Mouse (Mus musculus) kidney, embryonic 16.5 days (tissue): ENCODE data around the gene 1700014D04Rik. TPM values are rescaled to one million over a fixed set of nuclear protein-coding genes. Genes with fewer than 3 reads are reported as not detected.

ENCODE experiments used
- ATAC-seq: fragments of 200-750 bp; cut with Nextera tagmentation; 2 replicates; pipeline ENCODE4 v1.8.0; 2017; ENCODE audit warnings: moderate TSS enrichment; ENCODE audit not compliant: low FRiP score, low TSS enrichment
- H3K27ac ChIP-seq: fragments of 300-500 bp; sonication (generic); 2 replicates; pipeline ENCODE4 v1.5.1; 2014; ENCODE audit warnings: low read length
- H3K27me3 ChIP-seq: fragments of 300-500 bp; sonication (generic); 2 replicates; pipeline ENCODE4 v1.6.1; 2014; ENCODE audit warnings: low read length, control low read depth, mixed read lengths; ENCODE audit not compliant: insufficient read depth
- H3K36me3 ChIP-seq: fragments of 300-500 bp; sonication (generic); 2 replicates; pipeline ENCODE4 v1.6.1; 2014; ENCODE audit warnings: low read length, control low read depth, mixed read lengths; ENCODE audit not compliant: insufficient read depth
- H3K4me1 ChIP-seq: fragments of 300-500 bp; sonication (generic); 2 replicates; pipeline ENCODE4 v1.6.1; 2014; ENCODE audit warnings: low read length, control low read depth, mixed read lengths; ENCODE audit not compliant: insufficient read depth
- H3K4me2 ChIP-seq: fragments of 300-500 bp; sonication (generic); replicated peaks from 2 replicates; pipeline ENCODE4 v1.6.1; 2014; ENCODE audit warnings: low read depth, low read length
- H3K4me3 ChIP-seq: fragments of 300-500 bp; sonication (generic); 2 replicates; pipeline ENCODE4 v1.5.1; 2014; ENCODE audit warnings: mild to moderate bottlenecking, low read length
- H3K9ac ChIP-seq: fragments of 300-500 bp; sonication (generic); replicated peaks from 2 replicates; pipeline ENCODE4 v1.6.1; 2014; ENCODE audit warnings: low read length
- H3K9me3 ChIP-seq: fragments of 300-500 bp; sonication (generic); 2 replicates; pipeline ENCODE4 v1.6.1; 2016; ENCODE audit warnings: low read length, control low read depth
- WGBS: fragments of 180-500 bp; shearing (Covaris S2); extraction: QIAGEN DNeasy Blood & Tissue Kit; methylation state at CpG from one replicate; pipeline ENCODE4 v1.1.7; 2014; 5-methylcytosine and 5-hydroxymethylcytosine counted together
- polyA plus RNA-seq: library from polyadenylated mRNA; unstranded; fragments of >200 nt; fragmentation: Nextera tagmentation; extraction: Ambion mirVana; gene quantifications from 2 replicates; pipeline ENCODE4 v1.2.1, GENCODE M21; 2015

The 1700014D04Rik gene
- polyA plus RNA-seq, 1 experiment from 2014 or later: not detected

DNA sequence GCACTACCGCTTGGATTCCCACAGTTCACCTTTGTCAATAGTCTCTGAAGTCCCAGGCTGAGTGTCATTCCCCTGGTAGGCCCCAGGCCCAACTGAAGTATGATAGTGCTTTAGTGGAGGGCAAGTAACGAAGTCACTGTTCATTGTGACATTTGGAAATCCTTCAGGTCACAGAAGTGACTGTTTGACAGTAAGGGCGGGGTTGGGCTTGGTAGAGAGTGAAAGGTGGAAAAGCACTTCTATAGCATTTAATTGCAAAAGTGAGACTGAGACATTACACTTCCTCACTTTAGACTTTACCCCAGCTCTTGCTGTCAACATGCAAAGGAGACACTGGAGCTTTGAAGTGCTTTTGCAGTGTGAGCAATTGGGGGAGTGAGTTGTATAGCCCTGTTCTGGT is 52.5 kb downstream of the 1700014D04Rik start, which contains the start of gene 4921517D22Rik:
4921517D22Rik (minus strand) TSS at position 101 of the 400 bp plus-strand sequence.
- no peaks in the 10 kb centered on the region for H3K4me1 ChIP-seq
- no peaks in the 10 kb centered on the region for H3K9me3 ChIP-seq
- ATAC-seq: no peak
- H3K9ac ChIP-seq: no peak within 1 kb of the TSS
- H3K4me3 ChIP-seq: no peak within 1 kb of the TSS
- H3K27me3 ChIP-seq: no peaks in the 10 kb centered on the region
- H3K36me3 ChIP-seq: no peaks in the 10 kb centered on the region
- H3K27ac ChIP-seq: no peak within 1 kb of the TSS
- H3K4me2 ChIP-seq: no peak within 1 kb of the TSS
- 84% methylated on average over 3 of the region's 3 CpGs for WGBS

DNA sequence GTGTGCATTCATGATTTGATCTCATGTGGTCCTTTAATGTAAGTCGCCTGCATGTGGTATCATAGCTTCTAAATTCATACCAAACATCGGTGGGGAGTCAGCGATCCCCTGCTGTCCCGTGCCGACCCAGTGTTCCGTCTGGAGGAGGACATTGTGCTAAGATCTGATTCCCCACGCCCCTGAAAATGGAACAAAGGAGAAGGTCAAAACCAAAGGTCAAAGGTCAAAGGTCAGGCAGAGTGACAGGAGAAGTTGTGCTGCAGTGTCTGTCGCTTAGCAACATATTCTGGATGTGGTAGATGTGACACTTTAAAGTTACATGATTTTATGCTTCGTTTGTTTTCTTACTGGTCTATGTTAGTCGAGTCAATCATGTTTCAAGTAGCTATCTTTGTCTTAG is 55.1 kb downstream of the 1700014D04Rik start:
- 74% methylated on average over 10 of the region's 10 CpGs for WGBS
- Histone ChIP-seq H3K9me3 (no peaks in the 10 kb centered on the region), H3K4me2 (no peak overlapping the region), H3K27ac (no peak overlapping the region), H3K9ac (no peak overlapping the region), H3K27me3 (no peaks in the 10 kb centered on the region), H3K36me3 (no peaks in the 10 kb centered on the region), H3K4me3 (no peak overlapping the region), H3K4me1 (no peaks in the 10 kb centered on the region)
- no peak for ATAC-seq

Other genes with a start within 250 kb of the 1700014D04Rik start
- 12.8 and 13.3 TPM in 2 replicates for gene Agtpbp1, start 161.5 kb downstream of the 1700014D04Rik start, polyA plus RNA-seq
- gene Naa35, start 161.5 kb downstream of the 1700014D04Rik start, polyA plus RNA-seq: 105 and 109 TPM in 2 replicates
- 39.6 and 40.1 TPM in 2 replicates for gene Golm1, start 70.9 kb downstream of the 1700014D04Rik start, polyA plus RNA-seq
- gene 4921517D22Rik, start 52.6 kb downstream of the 1700014D04Rik start, polyA plus RNA-seq: not detected in 2 replicates
- not detected in 2 replicates for gene Spata31d1a, start 36.4 kb downstream of the 1700014D04Rik start, polyA plus RNA-seq
- gene Spata31d1b, start 34.5 kb downstream of the 1700014D04Rik start, polyA plus RNA-seq: not detected in 2 replicates
- gene Spata31d1d, start 15.0 kb downstream of the 1700014D04Rik start, polyA plus RNA-seq: not detected in 2 replicates
- 142 and 150 TPM in 2 replicates for gene Isca1, start 23.1 kb upstream of the 1700014D04Rik start, polyA plus RNA-seq
- gene Gm49354, start 35.5 kb upstream of the 1700014D04Rik start, polyA plus RNA-seq: not detected in 2 replicates
- gene Tut7, start 76.4 kb upstream of the 1700014D04Rik start, polyA plus RNA-seq: 43.0 and 47.2 TPM in 2 replicates